Mouse (Mus musculus) frontal cortex, postnatal 36 days (tissue): ENCODE measurements at regions not wholly inside any gene's neighbourhood (a gene's known extent, or its start where the extent isn't known, plus 50 kb on each side); places are given as distances from the start of the nearest gene placed in this dataset.

Experiments
- DNase-seq, 2 experiments: peaks; one replicate each; pipeline ENCODE4 v3.0.0; 2022; ENCODE audit warnings: low spot score in 2 of 2

DNA sequence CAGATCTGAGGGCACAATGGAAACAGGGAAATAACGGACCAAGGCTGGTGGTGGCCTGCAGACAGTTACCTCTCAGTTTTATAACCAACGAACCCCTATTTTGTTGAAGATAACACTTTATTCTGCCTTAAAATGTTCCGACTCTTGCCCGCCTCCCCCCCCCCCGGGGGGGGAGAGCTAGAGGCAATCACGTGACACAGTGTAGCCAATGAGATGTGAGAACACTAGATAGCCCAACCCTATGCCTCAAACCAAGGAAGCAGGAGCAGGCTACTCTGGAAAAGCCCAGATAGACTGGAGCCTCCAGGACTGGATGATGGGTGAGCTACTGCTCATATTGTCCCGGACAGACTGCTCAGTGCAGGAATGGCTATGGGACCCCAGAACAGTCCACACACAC lies 272.9 kb downstream of the Ptpru start:
- DNase-seq = no peak

DNA sequence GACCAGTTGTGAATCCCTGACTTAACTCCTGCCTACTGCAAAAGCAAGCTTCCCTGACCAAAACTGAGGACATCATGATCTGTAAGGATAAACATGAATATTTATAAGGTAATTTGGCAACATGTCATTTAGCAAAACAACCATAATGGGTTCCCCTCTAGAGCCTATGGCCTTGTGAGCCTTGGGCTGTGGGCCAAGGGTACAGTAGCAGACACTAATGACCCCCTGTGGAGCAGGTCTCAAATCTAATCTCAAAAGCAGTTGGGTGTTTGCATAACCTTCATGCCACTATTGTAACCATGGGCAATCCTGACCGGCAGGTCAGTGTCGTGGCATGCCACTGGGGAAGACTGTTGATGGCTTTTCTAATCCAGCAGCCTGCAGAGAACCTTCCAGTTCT lies 270.8 kb downstream of the Ptpru start:
- no peak for DNase-seq

GRCm38 (mm10) chr4:131569156-131569555 lies 268.9 kb downstream of the Ptpru start:
- no peak for DNase-seq

DNA sequence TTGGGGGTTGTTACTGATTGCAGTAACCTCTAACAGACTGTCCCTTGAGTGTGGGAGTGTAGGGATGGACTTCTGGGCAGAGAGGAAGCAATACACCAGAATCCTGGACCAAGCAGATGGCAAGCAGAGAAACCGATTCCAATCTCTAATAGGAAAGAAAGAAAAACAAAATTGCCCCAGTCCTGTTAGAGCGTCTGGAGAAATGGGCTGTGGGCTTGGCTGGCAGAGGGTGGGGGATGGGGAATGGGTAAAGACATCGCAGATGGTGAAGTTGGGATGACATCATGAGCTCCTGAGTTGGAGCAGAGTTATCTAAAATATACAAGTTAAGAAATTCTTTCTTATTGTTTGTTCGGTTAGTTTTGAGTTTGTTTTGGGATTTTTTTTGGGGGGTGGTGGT lies 260.5 kb downstream of the Ptpru start:
- no peak for DNase-seq

- no peak for DNase-seq
These were observed 252.1 kb downstream of the Ptpru start for GRCm38 (mm10) chr4:131585946-131586345.

DNA sequence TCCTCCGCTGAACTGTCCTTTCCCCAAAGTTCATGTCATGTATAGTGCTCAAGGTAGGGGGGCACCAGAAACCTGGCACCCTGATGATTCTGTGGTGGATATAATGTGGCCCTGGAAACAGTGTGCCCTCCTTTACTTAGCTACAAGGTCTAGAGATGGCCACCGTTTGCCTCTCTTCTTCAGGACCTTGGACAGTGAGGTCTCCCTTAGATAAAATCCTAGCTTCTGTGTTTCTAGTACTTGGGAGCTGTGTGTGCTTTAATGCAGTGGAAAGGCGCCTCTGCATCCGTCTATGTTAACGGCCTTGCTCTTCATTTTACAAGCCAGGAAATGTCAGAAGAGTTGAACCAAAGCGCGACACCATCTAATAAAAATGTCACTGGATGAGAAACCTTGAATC lies 250.6 kb downstream of the Ptpru start:
- DNase-seq = no peak

DNA sequence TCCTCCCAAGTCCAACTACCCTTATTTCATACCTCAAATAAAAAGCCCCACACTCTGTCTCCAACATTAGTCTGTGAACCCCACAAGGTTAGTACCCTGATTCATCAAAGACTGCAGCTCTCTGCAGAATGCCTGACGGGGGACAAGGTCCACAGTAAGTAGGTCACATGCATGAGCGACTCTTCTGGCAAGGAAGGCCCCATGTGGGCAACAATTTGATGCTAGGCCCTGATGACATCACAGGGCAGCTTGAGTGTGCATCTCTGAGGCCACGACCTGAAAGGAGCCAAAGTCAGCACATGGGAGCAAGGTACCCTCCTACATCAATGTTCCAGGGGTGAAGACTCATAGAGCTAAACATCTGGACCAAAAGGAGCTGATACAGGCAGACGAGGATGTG lies 248.0 kb downstream of the Ptpru start:
- DNase-seq = no peak

DNA sequence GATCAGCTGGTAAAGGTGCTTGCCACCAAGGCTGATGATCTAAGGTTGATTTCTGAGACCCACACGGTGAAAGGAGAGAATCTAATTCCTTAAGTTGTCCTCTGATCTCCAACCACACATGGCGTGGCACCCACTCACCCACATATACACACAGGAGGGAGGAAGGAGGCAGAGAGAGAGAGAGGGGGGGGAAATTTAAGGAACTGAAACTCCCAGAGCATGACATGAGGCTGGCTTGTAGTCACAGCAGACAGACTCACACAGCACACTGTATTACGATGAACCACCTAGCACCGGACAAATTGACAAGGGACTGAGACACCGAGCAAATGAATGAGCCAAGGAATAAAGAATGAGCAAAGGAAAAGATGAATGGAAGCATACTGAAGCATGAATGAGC lies 246.6 kb downstream of the Ptpru start:
- no peak for DNase-seq

DNA sequence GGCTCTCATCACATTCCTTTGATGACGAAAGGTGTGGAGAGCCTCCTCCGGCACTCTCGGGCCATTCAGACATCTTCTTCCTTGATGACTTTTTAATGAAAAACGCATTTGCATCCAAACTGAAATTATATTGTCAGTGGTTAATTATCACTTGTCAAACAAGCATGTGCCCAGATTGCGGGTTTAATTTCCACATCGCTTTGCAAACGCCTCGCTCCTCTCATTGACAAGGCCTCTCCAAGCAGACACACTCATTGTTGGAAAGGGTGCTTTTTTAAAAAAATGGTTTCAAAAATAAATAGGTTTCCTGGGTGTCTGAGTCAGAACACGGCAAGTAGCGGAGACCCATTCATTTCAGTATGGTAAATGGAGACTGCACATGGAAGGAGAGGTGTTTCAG lies 240.1 kb downstream of the Ptpru start:
- no peak for DNase-seq

DNA sequence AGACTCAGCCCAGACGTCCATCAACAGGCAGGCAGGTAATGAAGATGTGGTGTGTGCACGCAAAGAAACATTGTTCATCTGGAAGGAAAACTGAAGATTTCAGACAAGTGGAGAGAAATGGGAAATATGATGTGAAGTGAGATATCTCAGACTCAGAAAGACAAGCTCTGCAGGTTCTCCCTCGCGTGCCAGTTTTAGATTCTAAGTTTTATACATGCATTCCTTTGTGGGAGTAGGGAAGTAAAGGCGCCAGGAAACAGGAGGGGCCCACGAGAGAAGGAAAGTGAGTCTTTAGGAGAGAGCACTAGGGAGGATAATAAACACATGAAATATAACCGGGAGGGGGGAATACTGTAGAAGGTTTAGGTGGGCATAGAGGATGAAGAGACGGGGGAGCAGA lies 223.7 kb downstream of the Ptpru start:
- peak in 1 of 2 experiments; percentile 8 for DNase-seq

- peak; percentile 4 to 10 for DNase-seq
These were observed 222.5 kb downstream of the Ptpru start for GRCm38 (mm10) chr4:131615587-131615986.

- no peak for DNase-seq
These were observed 200.0 kb downstream of the Ptpru start for GRCm38 (mm10) chr4:131638105-131638504.

DNA sequence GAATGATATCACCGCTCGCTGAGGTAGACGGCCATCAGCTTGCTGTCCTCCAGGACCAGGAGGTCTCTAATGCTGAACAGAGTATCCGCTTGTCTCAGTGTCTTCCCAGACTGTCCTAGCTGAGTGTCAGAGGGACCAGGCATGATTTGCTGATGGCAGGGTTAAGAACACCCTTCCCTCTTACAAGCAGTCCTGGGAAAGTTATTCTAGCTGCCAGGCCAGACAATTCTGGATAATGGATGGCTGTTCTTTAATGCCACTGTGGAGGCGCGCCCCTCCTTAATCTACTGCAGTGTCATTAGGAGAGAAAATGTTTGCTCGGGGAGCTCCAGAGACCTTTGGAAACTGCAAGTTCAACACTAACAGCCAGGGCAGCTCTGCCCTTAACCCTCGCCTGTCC lies 182.1 kb downstream of the Ptpru start:
- DNase-seq = no peak

GRCm38 (mm10) chr4:131657922-131658321 lies 180.2 kb downstream of the Ptpru start:
- DNase-seq = no peak

GRCm38 (mm10) chr4:131660931-131661330 lies 177.2 kb downstream of the Ptpru start:
- DNase-seq = no peak

- DNase-seq = no peak
These were observed 166.1 kb downstream of the Ptpru start for GRCm38 (mm10) chr4:131671784-131672515.

DNA sequence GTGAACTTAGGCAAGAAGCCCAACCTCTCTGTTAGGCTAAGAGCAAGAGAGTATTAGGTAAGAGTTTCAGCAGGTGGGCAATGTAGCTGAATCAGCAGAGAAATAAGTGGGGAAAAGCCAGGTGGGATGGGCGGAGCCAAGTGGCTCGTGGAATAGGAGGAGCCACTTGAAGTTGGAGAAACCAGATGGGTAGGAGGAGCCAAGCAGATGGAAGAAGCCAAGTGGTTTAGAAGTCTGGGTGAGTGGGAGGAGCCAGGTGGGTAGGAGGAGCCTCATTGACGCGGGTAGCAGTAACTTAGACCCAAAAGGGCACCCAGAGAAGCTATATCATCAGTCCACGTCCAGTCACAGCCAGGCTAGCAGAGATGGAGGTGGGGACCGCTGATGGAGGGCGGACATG lies 160.1 kb downstream of the Ptpru start:
- DNase-seq = no peak

GRCm38 (mm10) chr4:131683176-131683575 lies 154.9 kb downstream of the Ptpru start:
- DNase-seq = no peak

DNA sequence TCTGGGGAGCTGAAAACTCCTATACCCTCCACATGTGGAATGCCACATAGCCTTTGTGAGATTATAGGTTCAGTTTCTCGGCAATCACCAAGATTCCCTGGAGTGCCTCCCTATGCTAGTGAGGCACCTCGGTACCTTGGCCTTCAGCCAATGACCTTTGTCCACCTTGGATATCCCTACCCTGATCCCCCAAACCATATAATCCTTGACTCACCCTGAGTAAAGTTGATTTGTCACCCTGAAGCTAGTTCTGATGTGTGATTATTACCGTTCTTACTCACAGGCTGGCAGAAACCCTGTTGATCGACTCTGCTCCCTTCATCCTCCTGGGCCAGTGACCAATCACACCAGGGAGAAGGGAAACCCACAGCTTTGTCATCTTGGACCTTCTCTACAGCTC lies 152.5 kb downstream of the Ptpru start:
- DNase-seq = no peak

DNA sequence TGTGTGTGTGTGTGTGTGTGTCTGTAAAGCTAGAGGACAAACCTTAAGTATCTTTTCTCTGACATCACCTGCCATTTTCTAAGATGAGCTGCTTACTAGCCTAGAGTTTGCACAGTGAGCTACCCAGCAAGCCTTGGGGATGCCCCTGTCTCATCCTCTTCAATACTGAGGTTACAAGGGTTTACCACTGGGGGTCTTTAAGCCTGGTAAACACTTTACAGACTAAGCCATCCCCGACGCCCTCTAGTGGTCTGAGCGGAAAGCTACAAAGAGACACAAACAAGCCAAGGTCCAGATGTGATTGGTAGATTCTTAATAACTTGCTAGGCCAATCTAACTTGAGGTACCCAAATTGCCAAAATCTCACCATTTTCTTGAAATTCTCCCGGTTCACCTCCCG lies 143.9 kb downstream of the Ptpru start:
- no peak for DNase-seq

- peak; percentile 47 to 59 for DNase-seq
These were observed 141.9 kb downstream of the Ptpru start for GRCm38 (mm10) chr4:131695941-131696912.
